Mouse (Mus musculus): ENCODE results near the gene Rasl10a. TPM values are rescaled to one million over a fixed set of nuclear protein-coding genes. Genes with fewer than 3 reads are reported as not detected.

The Rasl10a gene
- polyA plus RNA-seq, 1 experiment from 2014 or later, result 4.1 TPM

- H3K9ac ChIP-seq, result no peak overlapping the region
- ATAC-seq (ENCODE audit: insufficient number of reproducible peaks, low FRiP score, low TSS enrichment, low read depth), result no peak
- no peak overlapping the region for H3K4me2 ChIP-seq (replicated peaks)
- H3K27me3 ChIP-seq, result peaks cover 48% of the 10 kb centered on the region
- no peaks in the 10 kb centered on the region for H3K36me3 ChIP-seq
- H3K27ac ChIP-seq (replicated peaks), result no peak overlapping the region
- peaks cover 35% of the 10 kb centered on the region for H3K4me1 ChIP-seq
- H3K4me3 ChIP-seq (replicated peaks), result no peak overlapping the region
- H3K9me3 ChIP-seq (replicated peaks), result no peaks in the 10 kb centered on the region
- WGBS, result 59% methylated on average over 6 of the region's 6 CpGs
Observed at GRCm38 (mm10) chr11:5054874-5055273, 3.1 kb upstream of the Rasl10a start.

- WGBS, result 29% methylated on average over 23 of the region's 23 CpGs
Observed at GRCm38 (mm10) chr11:5055945-5056938, 1.7 kb upstream of the Rasl10a start.

DNA sequence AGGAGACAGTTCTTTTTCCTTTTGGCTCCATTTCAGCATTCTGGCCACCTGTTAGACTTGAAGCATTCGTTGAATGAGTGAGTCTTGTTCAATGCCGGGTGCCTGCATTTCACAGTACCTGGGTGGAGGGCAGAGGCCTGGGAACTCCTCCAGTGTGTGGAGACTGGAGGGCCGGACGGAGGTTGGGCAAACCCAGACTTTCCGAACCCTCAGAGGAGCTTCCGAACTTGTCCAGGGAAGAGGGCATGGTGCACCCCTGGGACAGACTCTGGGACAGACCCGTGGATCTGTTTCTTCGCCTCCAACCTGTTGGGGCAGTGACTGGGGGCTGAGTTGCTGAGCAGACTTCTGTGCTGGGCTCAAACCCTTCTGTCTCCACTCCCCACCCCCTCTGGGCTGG is 864 bp upstream of the Rasl10a start:
- ATAC-seq (ENCODE audit: insufficient number of reproducible peaks, low FRiP score, low TSS enrichment, low read depth), result no peak
- Histone ChIP-seq H3K9me3 (replicated peaks) (no peaks in the 10 kb centered on the region), H3K4me2 (replicated peaks) (no peak overlapping the region), H3K4me3 (replicated peaks) (no peak overlapping the region), H3K4me1 (peaks cover 50% of the 10 kb centered on the region), H3K9ac (no peak overlapping the region), H3K27me3 (peaks cover 69% of the 10 kb centered on the region), H3K36me3 (no peaks in the 10 kb centered on the region), H3K27ac (replicated peaks) (no peak overlapping the region)
- 53% methylated on average over 8 of the region's 8 CpGs for WGBS

More at GRCm38 (mm10) chr11:5055945-5056938, 1.7 kb upstream of the Rasl10a start:
- Histone ChIP-seq H3K9ac (no peak overlapping the region), H3K27ac (replicated peaks) (no peak overlapping the region), H3K4me3 (replicated peaks) (no peak overlapping the region), H3K36me3 (no peaks in the 10 kb centered on the region), H3K27me3 (peaks cover 61% of the 10 kb centered on the region), H3K4me2 (replicated peaks) (no peak overlapping the region), H3K4me1 (peaks cover 42% of the 10 kb centered on the region), H3K9me3 (replicated peaks) (no peaks in the 10 kb centered on the region)
- no peak for ATAC-seq (ENCODE audit: insufficient number of reproducible peaks, low FRiP score, low TSS enrichment, low read depth)

DNA sequence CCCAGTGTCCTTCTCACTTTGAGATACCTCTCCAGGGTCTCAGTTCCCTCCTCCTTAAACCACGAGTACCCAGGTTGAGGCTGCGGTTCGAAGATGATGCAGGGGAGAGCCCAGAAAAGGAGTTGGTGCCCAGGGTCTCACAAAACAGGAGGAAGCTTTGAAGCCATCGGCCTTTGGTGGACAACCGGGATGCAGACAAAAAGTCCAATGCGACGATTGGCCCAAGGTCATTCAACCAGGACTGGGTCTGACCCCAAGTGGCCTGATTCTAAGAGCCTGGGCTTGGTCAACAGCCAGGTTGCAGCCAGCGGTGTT is 430 bp upstream of the Rasl10a start:
- Histone ChIP-seq H3K4me2 (replicated peaks) (peak overlapping the region; percentile 97), H3K36me3 (no peaks in the 10 kb centered on the region), H3K4me3 (replicated peaks) (peak overlapping the region; percentile 50), H3K9ac (no peak overlapping the region), H3K27ac (replicated peaks) (no peak overlapping the region), H3K4me1 (peaks cover 55% of the 10 kb centered on the region), H3K9me3 (replicated peaks) (no peaks in the 10 kb centered on the region), H3K27me3 (peaks cover 73% of the 10 kb centered on the region)
- ATAC-seq (ENCODE audit: insufficient number of reproducible peaks, low FRiP score, low TSS enrichment, low read depth), result no peak
- 20% methylated on average over 8 of the region's 8 CpGs for WGBS

GRCm38 (mm10) chr11:5058783-5059182 is 855 bp downstream of the Rasl10a start:
- H3K36me3 ChIP-seq, result no peaks in the 10 kb centered on the region
- H3K9ac ChIP-seq, result no peak overlapping the region
- no peak overlapping the region; the same call in 1 of the 2 replicates for H3K4me2 ChIP-seq (replicated peaks)
- peaks cover 86% of the 10 kb centered on the region for H3K27me3 ChIP-seq
- peaks cover 68% of the 10 kb centered on the region for H3K4me1 ChIP-seq
- ATAC-seq (ENCODE audit: insufficient number of reproducible peaks, low FRiP score, low TSS enrichment, low read depth), result no peak
- H3K4me3 ChIP-seq (replicated peaks), result 0 out of 2 replicates have a peak overlapping the region, but pooled peaks have one; percentile 4
- H3K27ac ChIP-seq (replicated peaks), result no peak overlapping the region
- H3K9me3 ChIP-seq (replicated peaks), result no peaks in the 10 kb centered on the region
- WGBS, result 27% methylated on average over 9 of the region's 9 CpGs

- ATAC-seq (ENCODE audit: insufficient number of reproducible peaks, low FRiP score, low TSS enrichment, low read depth), result no peak
- Histone ChIP-seq H3K27ac (replicated peaks) (no peak overlapping the region), H3K4me2 (replicated peaks) (0 out of 2 replicates have a peak overlapping the region, but pooled peaks have one; percentile 6), H3K4me1 (peaks cover 72% of the 10 kb centered on the region), H3K9me3 (replicated peaks) (no peaks in the 10 kb centered on the region), H3K4me3 (replicated peaks) (0 out of 2 replicates have a peak overlapping the region, but pooled peaks have one; percentile 4), H3K36me3 (no peaks in the 10 kb centered on the region), H3K9ac (no peak overlapping the region), H3K27me3 (peaks cover 90% of the 10 kb centered on the region)
- 14% methylated on average over 14 of the region's 14 CpGs for WGBS
Observed at GRCm38 (mm10) chr11:5059230-5059629, 1.3 kb downstream of the Rasl10a start.

DNA sequence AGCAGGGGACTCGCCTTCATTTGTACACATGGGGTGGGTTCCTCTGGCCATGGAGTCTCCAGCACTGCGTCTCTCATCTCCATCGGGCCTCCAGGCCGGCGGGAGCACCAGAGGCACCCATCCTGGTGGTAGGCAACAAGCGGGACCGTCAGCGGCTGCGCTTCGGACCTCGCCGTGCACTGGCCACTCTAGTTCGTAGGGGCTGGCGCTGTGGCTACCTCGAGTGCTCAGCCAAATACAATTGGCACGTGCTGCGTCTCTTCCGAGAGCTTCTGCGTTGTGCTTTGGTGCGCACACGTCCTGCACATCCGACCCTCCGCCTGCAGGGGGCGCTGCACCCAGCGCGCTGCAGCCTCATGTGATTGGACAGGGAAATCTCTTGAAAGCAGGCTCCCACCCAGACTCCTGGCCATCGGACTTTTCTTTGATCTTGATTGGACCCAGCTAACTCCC is 1.8 kb downstream of the Rasl10a start:
- H3K4me2 ChIP-seq (replicated peaks), result 0 out of 2 replicates have a peak overlapping the region, but pooled peaks have one; percentile 6
- peaks cover 90% of the 10 kb centered on the region for H3K27me3 ChIP-seq
- H3K27ac ChIP-seq (replicated peaks), result no peak overlapping the region
- H3K36me3 ChIP-seq, result no peaks in the 10 kb centered on the region
- no peaks in the 10 kb centered on the region for H3K9me3 ChIP-seq (replicated peaks)
- H3K4me1 ChIP-seq, result peaks cover 77% of the 10 kb centered on the region
- no peak for ATAC-seq (ENCODE audit: insufficient number of reproducible peaks, low FRiP score, low TSS enrichment, low read depth)
- no peak overlapping the region for H3K4me3 ChIP-seq (replicated peaks)
- WGBS, result 9% methylated on average over 27 of the region's 27 CpGs
- no peak overlapping the region for H3K9ac ChIP-seq

GRCm38 (mm10) chr11:5060756-5061412 is 3.0 kb downstream of the Rasl10a start:
- 59% methylated on average over 28 of the region's 28 CpGs for WGBS
- peaks cover 79% of the 10 kb centered on the region for H3K4me1 ChIP-seq
- H3K4me2 ChIP-seq (replicated peaks), result peak overlapping the region; percentile 75
- no peaks in the 10 kb centered on the region for H3K36me3 ChIP-seq
- peak overlapping the region; percentile 33 for H3K4me3 ChIP-seq (replicated peaks)
- no peak overlapping the region for H3K9ac ChIP-seq
- peaks cover 81% of the 10 kb centered on the region for H3K27me3 ChIP-seq
- no peak overlapping the region for H3K27ac ChIP-seq (replicated peaks)
- no peaks in the 10 kb centered on the region for H3K9me3 ChIP-seq (replicated peaks)
- no peak for ATAC-seq (ENCODE audit: insufficient number of reproducible peaks, low FRiP score, low TSS enrichment, low read depth)

GRCm38 (mm10) chr11:5061413-5062139 is 3.6 kb downstream of the Rasl10a start:
- Histone ChIP-seq H3K9ac (no peak overlapping the region), H3K4me3 (replicated peaks) (peak overlapping the region; percentile 33), H3K4me2 (replicated peaks) (peak overlapping the region; percentile 75), H3K36me3 (no peaks in the 10 kb centered on the region), H3K4me1 (peaks cover 72% of the 10 kb centered on the region), H3K27ac (replicated peaks) (no peak overlapping the region), H3K27me3 (peaks cover 74% of the 10 kb centered on the region), H3K9me3 (replicated peaks) (no peaks in the 10 kb centered on the region)
- 4% methylated on average over 62 of the region's 62 CpGs for WGBS
- peak; percentile 27 for ATAC-seq (ENCODE audit: insufficient number of reproducible peaks, low FRiP score, low TSS enrichment, low read depth)

GRCm38 (mm10) chr11:5062326-5062725 is 4.4 kb downstream of the Rasl10a start:
- peak overlapping the region; percentile 33 for H3K4me3 ChIP-seq (replicated peaks)
- H3K27ac ChIP-seq (replicated peaks), result no peak overlapping the region
- 25% methylated on average over 13 of the region's 13 CpGs for WGBS
- H3K4me2 ChIP-seq (replicated peaks), result peak overlapping the region; percentile 75
- peaks cover 69% of the 10 kb centered on the region for H3K4me1 ChIP-seq
- no peak for ATAC-seq (ENCODE audit: insufficient number of reproducible peaks, low FRiP score, low TSS enrichment, low read depth)
- 0 out of 2 replicates have a peak overlapping the region, but pooled peaks have one; percentile 1 for H3K9ac ChIP-seq
- no peaks in the 10 kb centered on the region for H3K9me3 ChIP-seq (replicated peaks)
- peaks cover 66% of the 10 kb centered on the region for H3K27me3 ChIP-seq
- no peaks in the 10 kb centered on the region for H3K36me3 ChIP-seq

Measured in embryonic facial prominence, embryonic 15.5 days (tissue).